Mouse (Mus musculus): Measurements from ENCODE around the gene Lrp1. TPM values are rescaled to one million over a fixed set of nuclear protein-coding genes. Genes with fewer than 3 reads are reported as not detected.

The Lrp1 gene
- polyA plus RNA-seq, 1 experiment from 2014 or later = 109 TPM

DNA sequence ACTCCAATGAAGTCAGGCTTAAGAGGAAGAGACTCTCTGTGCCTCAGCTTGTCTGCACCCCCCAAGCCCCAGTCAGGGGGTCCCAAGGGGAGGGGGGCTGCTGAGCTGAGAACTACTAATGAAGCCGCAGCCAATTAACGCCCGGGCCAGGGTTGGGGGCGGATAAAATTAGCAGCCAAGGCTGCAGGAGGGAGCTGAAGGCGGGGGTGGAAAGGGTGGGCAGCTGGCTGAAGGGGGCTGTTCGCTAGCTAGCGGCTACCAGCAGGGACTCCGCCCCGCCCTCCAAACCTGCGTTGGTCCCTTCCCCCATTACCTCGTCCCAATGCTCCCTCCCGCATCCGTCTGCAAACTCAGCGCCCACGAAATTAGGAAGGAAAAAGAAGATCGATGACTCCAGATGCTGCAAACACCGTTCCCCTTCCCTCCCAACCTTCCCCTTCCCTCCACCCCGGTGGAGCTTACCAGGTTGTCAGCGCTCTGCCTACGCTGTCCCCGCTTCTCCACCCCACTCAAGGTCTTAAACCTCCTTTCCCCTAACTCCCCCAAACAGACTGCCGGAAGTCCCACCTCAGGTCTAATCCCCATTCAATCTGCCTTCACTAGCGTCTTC lies 96.2 kb downstream of the Lrp1 start:
- Histone ChIP-seq H3K9ac (ENCODE audit: low read depth, low read length) (peak overlapping the region; percentile 4; the same call in 1 of the 2 replicates), H3K27ac (ENCODE audit: low read depth, low read length) (no peak overlapping the region; the same call in 1 of the 2 replicates), H3K4me1 (ENCODE audit: control insufficient read depth, insufficient read depth, low read depth, low read length) (peaks cover 56% of the 10 kb centered on the region), H3K27me3 (replicated peaks; ENCODE audit: control insufficient read depth, insufficient read depth, low read length) (peaks cover 21% of the 10 kb centered on the region), H3K9me3 (ENCODE audit: control insufficient read depth, low read length) (no peaks in the 10 kb centered on the region), H3K4me3 (ENCODE audit: low read length) (no peak overlapping the region), H3K36me3 (ENCODE audit: control insufficient read depth, insufficient read depth, low read length) (no peaks in the 10 kb centered on the region), H3K4me2 (ENCODE audit: low read length) (0 out of 2 replicates have a peak overlapping the region, but pooled peaks have one; percentile 25)
- WGBS = 5% methylated on average over 23 of the region's 23 CpGs
- ATAC-seq = no peak

DNA sequence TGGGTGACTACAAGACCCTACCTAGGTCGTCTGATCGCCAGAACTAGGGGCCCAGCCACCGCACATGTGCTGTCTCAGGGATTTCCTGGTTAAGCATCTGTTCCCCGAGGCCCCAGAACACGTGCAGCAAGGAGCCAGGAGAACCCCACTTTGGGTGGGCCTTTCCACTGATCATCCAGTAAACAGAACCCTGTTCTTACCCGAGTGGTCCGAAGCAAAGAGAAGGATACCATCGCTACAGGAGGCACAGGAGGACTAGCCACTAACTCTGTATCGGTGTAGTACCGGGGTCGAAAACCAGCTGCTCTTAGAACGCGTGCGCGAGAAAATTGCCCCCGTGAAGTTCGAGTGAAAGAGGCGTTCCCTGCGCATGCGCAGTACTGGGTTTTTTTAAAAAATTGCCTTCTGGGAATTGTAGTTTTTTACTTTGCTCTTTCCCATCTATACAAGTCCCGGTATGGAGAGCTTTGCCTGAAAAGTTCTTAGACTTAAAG lies 98.8 kb downstream of the Lrp1 start, which contains the start of gene Shmt2:
Gene Shmt2, minus strand, starts transcription at position 357 of the 494 bp plus-strand sequence.
- Histone ChIP-seq H3K9me3 (ENCODE audit: control insufficient read depth, low read length) (no peaks in the 10 kb centered on the region), H3K27me3 (replicated peaks; ENCODE audit: control insufficient read depth, insufficient read depth, low read length) (peaks cover 7% of the 10 kb centered on the region), H3K36me3 (ENCODE audit: control insufficient read depth, insufficient read depth, low read length) (peaks cover 11% of the 10 kb centered on the region), H3K9ac (ENCODE audit: low read depth, low read length) (peak within 1 kb of the TSS; percentile 73), H3K4me3 (ENCODE audit: low read length) (peak within 1 kb of the TSS; percentile 65), H3K27ac (ENCODE audit: low read depth, low read length) (no peak within 1 kb of the TSS), H3K4me1 (ENCODE audit: control insufficient read depth, insufficient read depth, low read depth, low read length) (peaks cover 35% of the 10 kb centered on the region), H3K4me2 (ENCODE audit: low read length) (peak within 1 kb of the TSS; percentile 90)
- peak; percentile 70 for ATAC-seq
- WGBS = under 1% methylated on average over 21 of the region's 21 CpGs

DNA sequence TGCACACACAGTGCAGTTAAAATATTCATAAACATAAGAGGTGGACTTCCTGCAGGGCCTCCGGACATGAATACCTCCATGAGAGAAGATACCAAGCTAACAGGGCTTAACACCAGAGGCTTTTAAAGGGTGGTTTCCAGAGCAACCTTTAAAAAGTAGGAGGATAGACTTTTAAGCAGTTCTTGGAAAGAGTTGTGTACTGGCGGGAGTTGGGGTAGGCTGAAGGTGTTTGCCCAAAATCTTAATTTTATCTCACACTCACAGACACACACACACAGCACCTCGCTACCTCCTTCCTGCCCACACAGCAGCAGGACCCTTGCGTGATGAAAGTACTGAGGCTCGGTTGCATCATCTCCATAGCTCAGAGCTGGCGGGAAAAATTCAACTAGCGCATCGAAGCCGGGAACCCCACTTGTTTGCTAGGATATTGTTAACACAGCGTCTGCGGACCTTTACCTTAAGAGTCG lies 99.3 kb downstream of the Lrp1 start:
- peak overlapping the region; percentile 65 for H3K4me3 ChIP-seq (ENCODE audit: low read length)
- H3K27me3 ChIP-seq (replicated peaks; ENCODE audit: control insufficient read depth, insufficient read depth, low read length) = peaks cover 4% of the 10 kb centered on the region; the same call in 1 of the 2 replicates
- WGBS = 11% methylated on average over 12 of the region's 12 CpGs
- H3K4me1 ChIP-seq (ENCODE audit: control insufficient read depth, insufficient read depth, low read depth, low read length) = peaks cover 35% of the 10 kb centered on the region
- peak overlapping the region; percentile 73 for H3K9ac ChIP-seq (ENCODE audit: low read depth, low read length)
- H3K36me3 ChIP-seq (ENCODE audit: control insufficient read depth, insufficient read depth, low read length) = peaks cover 11% of the 10 kb centered on the region
- no peaks in the 10 kb centered on the region for H3K9me3 ChIP-seq (ENCODE audit: control insufficient read depth, low read length)
- peak overlapping the region; percentile 90 for H3K4me2 ChIP-seq (ENCODE audit: low read length)
- ATAC-seq = no peak
- no peak overlapping the region for H3K27ac ChIP-seq (ENCODE audit: low read depth, low read length)

DNA sequence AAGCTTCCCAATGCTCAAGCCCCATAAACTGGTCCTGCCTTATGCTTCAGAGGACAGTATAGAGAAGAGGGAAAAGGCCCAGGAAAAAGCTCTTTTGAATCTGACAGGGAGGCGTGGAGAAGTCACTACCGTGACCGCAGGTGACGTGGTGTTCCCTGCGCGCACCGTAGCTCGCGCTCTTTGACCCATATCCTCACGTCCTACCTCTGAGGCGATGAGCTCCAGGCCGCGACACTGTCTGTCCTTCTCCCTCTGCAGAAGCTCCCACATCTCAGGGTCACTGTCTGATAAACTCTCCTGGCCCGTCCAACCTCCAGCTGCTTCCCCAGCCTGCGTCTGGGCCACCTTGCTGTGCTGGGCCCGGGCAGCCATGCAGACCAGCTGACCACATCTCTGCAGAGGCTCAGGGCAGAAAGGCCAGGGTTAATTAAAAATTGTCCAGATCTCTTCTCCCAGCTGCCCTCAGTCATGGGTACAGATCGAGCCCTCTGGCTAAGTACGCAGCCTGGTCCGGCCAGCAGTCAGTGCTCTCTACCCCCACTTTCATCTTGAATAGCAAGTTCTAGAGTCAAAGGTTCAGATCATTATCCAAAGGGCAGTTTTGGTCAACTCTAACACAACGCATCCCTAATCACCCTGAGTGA lies 100.1 kb downstream of the Lrp1 start:
- H3K27me3 ChIP-seq (replicated peaks; ENCODE audit: control insufficient read depth, insufficient read depth, low read length) = peaks cover 2% of the 10 kb centered on the region; the same call in 1 of the 2 replicates
- WGBS = 74% methylated on average over 20 of the region's 20 CpGs
- H3K36me3 ChIP-seq (ENCODE audit: control insufficient read depth, insufficient read depth, low read length) = peaks cover 11% of the 10 kb centered on the region
- H3K9me3 ChIP-seq (ENCODE audit: control insufficient read depth, low read length) = no peaks in the 10 kb centered on the region
- H3K4me1 ChIP-seq (ENCODE audit: control insufficient read depth, insufficient read depth, low read depth, low read length) = peaks cover 31% of the 10 kb centered on the region
- ATAC-seq = no peak
- H3K27ac ChIP-seq (ENCODE audit: low read depth, low read length) = no peak overlapping the region
- peak overlapping the region; percentile 38 for H3K9ac ChIP-seq (ENCODE audit: low read depth, low read length)
- H3K4me3 ChIP-seq (ENCODE audit: low read length) = no peak overlapping the region
- peak overlapping the region; percentile 90; the same call in 1 of the 2 replicates for H3K4me2 ChIP-seq (ENCODE audit: low read length)

DNA sequence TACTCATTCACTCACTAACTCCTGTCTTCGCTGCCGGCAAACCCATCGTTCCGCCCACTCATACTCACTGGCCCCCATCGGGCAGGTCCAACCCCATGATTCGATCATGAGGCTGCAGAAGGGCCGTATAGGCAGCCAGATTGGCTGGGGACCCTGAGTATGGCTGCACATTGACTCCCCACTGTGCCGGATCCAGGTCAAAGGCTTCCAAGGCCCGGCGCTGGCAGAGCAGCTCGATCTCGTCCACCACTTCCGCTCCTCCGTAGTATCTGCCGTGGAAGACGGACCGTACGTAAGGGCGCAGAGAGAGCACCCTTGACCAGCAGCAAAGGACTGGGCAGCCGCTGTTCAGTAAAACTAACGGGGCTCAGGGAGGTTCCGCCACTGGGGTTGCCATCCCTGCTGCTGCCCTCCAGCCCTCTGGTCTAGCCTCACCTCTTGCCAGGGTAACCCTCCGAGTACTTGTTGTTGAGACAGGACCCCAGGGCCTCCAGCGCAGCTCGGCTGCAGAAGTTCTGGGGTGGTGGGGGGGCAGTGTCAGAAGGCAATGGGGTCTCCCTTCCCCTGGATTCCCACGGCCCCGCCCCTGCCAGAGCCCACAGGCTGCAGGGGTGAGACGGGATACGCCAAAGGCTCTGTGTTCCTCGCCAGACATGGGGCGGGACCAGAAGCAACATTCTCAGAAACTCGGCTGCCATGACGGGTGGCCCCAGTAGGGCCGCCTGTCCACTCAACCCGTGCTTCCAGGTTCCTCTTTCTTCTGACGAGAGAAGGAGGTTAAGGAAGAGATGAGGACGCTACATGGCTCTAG lies 100.8 kb downstream of the Lrp1 start:
- Histone ChIP-seq H3K4me3 (ENCODE audit: low read length) (no peak overlapping the region), H3K4me1 (ENCODE audit: control insufficient read depth, insufficient read depth, low read depth, low read length) (peaks cover 31% of the 10 kb centered on the region), H3K27ac (ENCODE audit: low read depth, low read length) (no peak overlapping the region), H3K36me3 (ENCODE audit: control insufficient read depth, insufficient read depth, low read length) (peaks cover 11% of the 10 kb centered on the region), H3K9ac (ENCODE audit: low read depth, low read length) (no peak overlapping the region), H3K27me3 (replicated peaks; ENCODE audit: control insufficient read depth, insufficient read depth, low read length) (peaks cover 2% of the 10 kb centered on the region; the same call in 1 of the 2 replicates), H3K4me2 (ENCODE audit: low read length) (no peak overlapping the region), H3K9me3 (ENCODE audit: control insufficient read depth, low read length) (no peaks in the 10 kb centered on the region)
- no peak for ATAC-seq
- 94% methylated on average over 37 of the region's 37 CpGs for WGBS

DNA sequence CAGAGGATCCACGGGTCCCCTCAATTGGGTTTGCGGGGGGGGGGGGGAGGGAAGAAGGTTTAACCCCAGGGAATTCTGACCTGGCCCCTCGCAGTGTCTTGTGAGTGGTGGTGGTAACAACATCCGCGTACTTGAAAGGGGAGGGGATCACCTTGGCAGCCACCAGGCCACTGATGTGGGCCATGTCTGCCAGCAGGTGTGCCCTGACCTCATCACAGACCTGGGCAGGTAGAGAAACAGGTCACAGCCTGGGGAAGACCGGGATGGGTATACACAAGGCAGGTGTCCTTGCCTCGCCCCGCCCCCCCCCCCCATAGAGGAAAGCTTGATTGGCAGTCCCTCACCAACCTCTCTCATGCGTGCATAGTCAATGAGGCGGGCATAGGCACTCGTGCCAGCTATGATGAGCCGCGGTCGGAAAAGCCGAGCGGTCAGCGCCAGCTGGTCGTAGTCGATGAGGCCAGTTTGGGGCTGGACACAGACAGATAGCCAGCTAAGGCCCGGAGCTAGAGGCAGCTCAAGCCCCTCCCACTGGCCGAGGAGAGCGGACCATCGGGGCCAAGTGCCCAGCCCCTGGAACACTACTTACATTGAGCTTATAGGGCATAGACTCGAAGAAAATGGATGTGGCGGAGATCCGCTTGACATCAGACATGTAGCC lies 101.8 kb downstream of the Lrp1 start:
- Histone ChIP-seq H3K9ac (ENCODE audit: low read depth, low read length) (no peak overlapping the region), H3K4me3 (ENCODE audit: low read length) (no peak overlapping the region), H3K9me3 (ENCODE audit: control insufficient read depth, low read length) (no peaks in the 10 kb centered on the region), H3K27ac (ENCODE audit: low read depth, low read length) (no peak overlapping the region), H3K36me3 (ENCODE audit: control insufficient read depth, insufficient read depth, low read length) (peaks cover 11% of the 10 kb centered on the region), H3K27me3 (replicated peaks; ENCODE audit: control insufficient read depth, insufficient read depth, low read length) (peaks cover 2% of the 10 kb centered on the region; the same call in 1 of the 2 replicates), H3K4me1 (ENCODE audit: control insufficient read depth, insufficient read depth, low read depth, low read length) (peaks cover 26% of the 10 kb centered on the region), H3K4me2 (ENCODE audit: low read length) (no peak overlapping the region)
- ATAC-seq = no peak
- WGBS = 95% methylated on average over 26 of the region's 26 CpGs

DNA sequence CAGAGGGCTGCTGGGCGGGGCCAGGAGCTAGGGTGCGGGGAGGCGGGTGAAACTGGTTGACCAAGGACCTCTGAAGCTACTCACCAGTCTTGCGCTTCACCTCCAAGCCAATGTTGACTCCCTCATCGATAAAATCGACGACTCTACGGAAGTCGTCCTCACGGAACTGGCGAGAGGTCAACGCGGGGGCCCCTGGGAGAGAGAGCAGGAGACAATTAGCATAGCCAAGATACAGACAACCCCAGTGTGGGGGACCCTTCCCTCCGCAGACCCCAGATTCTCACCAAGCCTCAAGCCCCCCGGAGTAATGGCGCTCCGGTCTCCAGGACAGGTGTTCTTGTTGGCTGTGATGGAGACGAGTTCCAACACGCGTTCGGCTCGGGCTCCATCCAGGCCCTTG lies 103.0 kb downstream of the Lrp1 start:
- Histone ChIP-seq H3K27me3 (replicated peaks; ENCODE audit: control insufficient read depth, insufficient read depth, low read length) (peaks cover 2% of the 10 kb centered on the region; the same call in 1 of the 2 replicates), H3K4me3 (ENCODE audit: low read length) (no peak overlapping the region), H3K9me3 (ENCODE audit: control insufficient read depth, low read length) (no peaks in the 10 kb centered on the region), H3K36me3 (ENCODE audit: control insufficient read depth, insufficient read depth, low read length) (peaks cover 11% of the 10 kb centered on the region), H3K4me1 (ENCODE audit: control insufficient read depth, insufficient read depth, low read depth, low read length) (peaks cover 39% of the 10 kb centered on the region), H3K9ac (ENCODE audit: low read depth, low read length) (no peak overlapping the region), H3K27ac (ENCODE audit: low read depth, low read length) (no peak overlapping the region), H3K4me2 (ENCODE audit: low read length) (no peak overlapping the region)
- no peak for ATAC-seq
- WGBS = 95% methylated on average over 22 of the region's 22 CpGs

DNA sequence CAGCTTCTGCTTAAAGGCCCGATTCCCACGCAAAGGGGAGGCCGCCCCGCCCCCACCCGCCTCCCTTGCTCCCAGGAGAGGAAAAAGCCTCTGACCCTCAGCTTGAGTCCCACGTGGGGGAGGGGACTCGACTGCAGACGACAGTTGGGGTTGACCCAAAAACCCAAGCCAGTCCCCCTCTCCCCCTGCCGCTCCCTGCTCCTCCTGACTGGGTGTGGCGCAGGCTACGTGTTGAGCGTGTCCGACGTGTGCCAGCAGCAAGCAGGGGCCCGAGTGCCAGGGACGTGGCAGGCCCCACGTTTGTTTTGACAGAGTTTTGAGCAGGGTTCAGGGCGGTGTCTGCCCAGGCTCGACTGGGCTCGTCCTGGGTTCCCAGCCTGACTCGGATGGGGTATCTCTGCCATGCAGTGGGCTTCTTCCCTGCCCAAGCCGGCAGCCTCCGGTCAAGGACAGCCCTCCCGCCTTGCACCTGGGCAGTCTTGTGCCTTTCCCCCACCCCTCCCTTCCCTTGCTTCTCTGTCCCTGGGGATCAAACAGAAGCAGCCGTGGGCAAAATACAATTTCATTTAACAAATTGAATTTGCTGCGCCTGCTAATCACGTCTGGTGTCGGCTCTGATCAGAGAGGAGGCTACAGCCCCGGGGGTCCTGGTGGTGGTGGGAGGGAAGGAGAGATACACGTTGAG lies 104.2 kb downstream of the Lrp1 start:
- Histone ChIP-seq H3K27ac (ENCODE audit: low read depth, low read length) (no peak overlapping the region), H3K4me1 (ENCODE audit: control insufficient read depth, insufficient read depth, low read depth, low read length) (peaks cover 49% of the 10 kb centered on the region), H3K27me3 (replicated peaks; ENCODE audit: control insufficient read depth, insufficient read depth, low read length) (peaks cover 2% of the 10 kb centered on the region; the same call in 1 of the 2 replicates), H3K4me2 (ENCODE audit: low read length) (peak overlapping the region; percentile 20; the same call in 1 of the 2 replicates), H3K4me3 (ENCODE audit: low read length) (no peak overlapping the region), H3K9ac (ENCODE audit: low read depth, low read length) (peak overlapping the region; percentile 31; the same call in 1 of the 2 replicates), H3K9me3 (ENCODE audit: control insufficient read depth, low read length) (no peaks in the 10 kb centered on the region), H3K36me3 (ENCODE audit: control insufficient read depth, insufficient read depth, low read length) (peaks cover 11% of the 10 kb centered on the region)
- 6% methylated on average over 29 of the region's 30 CpGs for WGBS
- ATAC-seq = no peak

All from hindbrain, embryonic 16.5 days (tissue).